Mouse (Mus musculus) embryonic stem cell, embryonic (primary cell): ENCODE data around the gene Pigk.
"Not testable (repeated sequence)": the region's sequence is repeated elsewhere in the genome, so short reads cannot be mapped to it uniquely, and the experiment has no call there.

Experiments
- CTCF ChIA-PET, 4 experiments: fragments of 300-600 bp in 2 of 4; fragments of 350-600 bp in 2 of 4; sonication (Branson Sonifier 250); formaldehyde crosslinking; loops; one replicate each; lab custom pipeline; 2022; ENCODE audit warnings: inconsistent platforms in 2 of 4; lab: Charles Lee
- POLR2A ChIA-PET, 4 experiments: fragments of 300-600 bp in 2 of 4; fragments of 350-600 bp in 2 of 4; sonication (Branson Sonifier 250); formaldehyde crosslinking; loops; one replicate each; lab custom pipeline; 2022; ENCODE audit warnings: antibody characterized with exemption in 4 of 4, inconsistent platforms in 1 of 4; lab: Charles Lee

Gene Pigk

DNA sequence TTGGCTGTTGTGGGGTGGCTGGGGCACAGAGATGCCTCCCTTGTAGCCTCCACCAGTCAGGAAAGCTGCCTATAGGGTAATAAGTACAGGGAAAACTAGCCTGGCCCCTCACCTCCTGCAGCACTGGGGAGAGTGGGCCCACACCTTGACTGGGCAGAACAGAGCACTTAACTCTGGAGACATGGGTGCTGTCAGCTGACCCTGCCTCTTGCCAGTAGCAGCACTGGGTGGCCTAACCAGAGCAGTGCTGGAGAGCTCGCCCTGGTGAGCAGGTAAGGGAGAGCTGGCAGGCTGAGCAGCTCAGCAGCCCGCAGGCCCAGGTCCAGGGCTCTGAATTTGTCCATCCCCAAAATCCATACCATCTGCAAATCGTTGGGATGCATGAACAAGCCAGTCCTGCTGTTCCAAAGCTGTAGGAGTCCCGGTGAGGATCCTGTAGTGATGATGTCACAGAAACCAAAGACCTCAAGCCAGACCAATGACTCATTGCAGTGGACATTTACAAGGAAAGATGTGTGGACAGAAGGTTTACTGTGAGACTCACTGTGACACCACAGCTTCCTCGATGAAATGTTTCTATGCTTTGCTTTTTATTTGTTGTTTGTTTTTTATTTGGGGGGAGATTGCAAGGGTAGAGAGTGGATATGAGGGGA lies 74.5 kb downstream of the Pigk start:
- CTCF ChIA-PET = interaction anchor here in 3 of 4 experiments (1.1 to 1.4 kb wide), 3 partner anchors 25 to 39 kb away, joined by 3 read pairs; no protein-coding TSS in a partner anchor
- POLR2A ChIA-PET = not testable (repeated sequence)

DNA sequence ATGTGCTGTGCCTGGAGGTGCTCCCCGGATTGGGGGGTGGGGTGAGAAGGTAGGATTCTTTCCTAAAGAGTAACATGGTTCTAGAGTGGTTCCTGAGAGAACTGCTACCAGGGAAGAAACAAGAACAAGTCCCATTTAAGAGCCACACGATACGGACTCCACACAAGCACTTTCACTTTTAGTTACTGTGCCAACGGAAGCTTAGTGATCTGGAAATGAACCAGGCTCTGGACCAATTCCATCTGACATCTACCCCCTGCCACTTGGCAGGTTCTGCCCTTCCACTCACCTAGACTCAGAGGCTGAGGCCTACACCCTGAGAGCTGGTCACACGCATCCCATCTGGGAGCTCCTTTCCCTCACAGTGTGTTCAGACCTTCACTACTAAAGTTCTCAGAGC lies 78.7 kb downstream of the Pigk start:
- POLR2A ChIA-PET = no interaction called here
- CTCF ChIA-PET = interaction anchor here in 1 of 4 experiments (0.7 kb wide), 1 partner anchor 94 kb away, joined by 3 read pairs; no protein-coding TSS in a partner anchor

DNA sequence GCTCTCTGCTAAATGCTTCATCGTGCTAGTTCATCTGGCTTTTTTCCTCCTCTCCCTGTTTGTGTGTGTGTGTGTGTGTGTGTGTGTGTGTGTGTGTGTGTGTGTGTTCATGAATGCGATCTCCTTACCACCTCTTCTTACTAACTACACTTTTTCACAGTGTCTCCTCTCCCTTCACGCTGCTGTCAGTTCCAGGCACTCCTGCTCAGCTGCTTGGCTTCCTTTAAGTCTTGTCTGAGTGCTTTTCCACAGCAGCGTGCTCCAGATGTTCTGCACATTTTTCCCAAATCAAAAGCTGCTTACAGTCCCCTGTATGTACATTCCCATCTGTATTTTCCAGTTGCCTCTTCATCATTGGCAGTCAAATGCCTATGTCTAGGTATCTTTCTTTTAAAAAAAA lies 79.1 kb downstream of the Pigk start:
- CTCF ChIA-PET = interaction anchor here in 1 of 4 experiments (0.7 kb wide), 1 partner anchor 94 kb away, joined by 3 read pairs; no protein-coding TSS in a partner anchor

DNA sequence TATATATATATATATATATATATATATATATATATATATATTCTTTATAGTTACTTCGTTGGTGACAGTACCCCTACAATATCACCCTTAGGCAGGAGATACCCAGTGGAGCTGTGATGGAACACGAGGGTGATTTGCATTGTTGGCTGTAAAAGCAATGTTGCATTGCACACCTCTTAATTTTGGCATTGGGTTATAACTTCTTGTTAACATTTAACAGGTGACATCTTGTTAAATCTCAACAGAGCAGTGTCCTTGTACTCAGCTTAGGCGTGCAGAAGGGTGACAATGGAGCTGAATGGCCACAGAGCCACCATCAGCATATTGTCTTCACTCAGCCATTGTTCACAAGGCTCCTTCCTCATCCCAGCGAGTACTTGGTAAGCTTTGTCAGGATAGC lies 82.3 kb downstream of the Pigk start:
- CTCF ChIA-PET = interaction anchor here in 1 of 4 experiments (1.3 kb wide), 1 partner anchor 162 kb away, joined by 3 read pairs; no protein-coding TSS in a partner anchor
- POLR2A ChIA-PET = no interaction called here

More for the DNA sequence above, 79.1 kb downstream of the Pigk start:
- POLR2A ChIA-PET = no interaction called here

DNA sequence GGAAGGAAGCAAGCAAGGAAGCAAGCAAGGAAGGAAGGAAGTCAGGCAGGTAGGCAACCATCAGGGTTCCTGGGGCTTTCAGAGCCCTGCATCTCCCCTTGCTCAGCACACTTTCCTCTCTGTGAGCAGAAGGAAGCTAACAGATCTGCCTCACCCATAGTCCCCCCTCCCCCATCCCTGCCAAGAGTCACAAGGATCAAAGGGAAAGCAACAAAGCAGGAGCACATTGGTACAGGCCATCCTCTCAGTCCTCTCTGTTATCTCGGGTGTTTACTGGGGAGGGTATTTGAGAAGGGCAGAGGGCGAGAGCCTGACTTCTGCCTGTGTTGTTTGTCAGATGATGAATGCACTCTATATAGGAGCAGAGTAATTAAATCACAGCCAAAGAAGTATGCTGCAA lies 83.5 kb downstream of the Pigk start:
- ChIA-PET POLR2A (no interaction called here), CTCF (no interaction called here)

DNA sequence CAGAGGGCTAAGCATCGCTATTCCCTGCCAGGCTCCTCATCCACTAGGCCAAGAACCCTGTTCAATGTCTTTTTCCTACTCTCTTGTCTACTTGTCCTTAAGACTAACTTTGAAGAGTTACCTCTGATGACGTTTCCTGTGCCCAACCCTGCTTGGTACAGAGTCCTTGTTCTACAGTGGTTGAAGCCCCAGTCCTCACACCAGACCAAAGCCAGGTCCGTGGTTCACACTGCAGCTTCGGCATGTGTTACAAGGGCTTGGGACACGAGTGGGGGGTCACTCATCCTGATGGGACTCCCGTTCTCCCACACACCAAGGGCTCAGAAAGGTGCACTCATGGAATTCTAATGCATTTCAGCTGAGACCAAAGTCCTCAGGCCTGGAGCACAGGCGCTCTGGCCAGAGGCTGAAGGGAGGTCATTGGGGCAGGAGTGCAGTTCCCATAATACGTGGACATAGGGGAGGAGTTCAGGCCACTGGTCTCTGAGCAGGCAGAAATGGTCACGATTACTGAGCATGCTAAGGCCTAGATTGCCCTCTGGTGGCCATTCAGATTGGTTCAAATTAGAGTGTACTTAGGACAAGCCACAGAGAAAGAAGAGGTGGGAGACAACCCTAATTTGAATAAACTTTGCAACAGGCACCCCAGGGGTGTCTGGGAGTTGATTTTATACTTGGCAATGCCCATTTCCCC lies 86.0 kb downstream of the Pigk start:
- ChIA-PET POLR2A (interaction anchor here in 2 of 4 experiments (0.5 to 1.8 kb wide), 5 partner anchors 9 to 325 kb away, joined by 3 to 7 read pairs (median 4); no protein-coding TSS in a partner anchor), CTCF (interaction anchor here in 3 of 4 experiments (0.6 to 1.8 kb wide), 8 partner anchors 9 to 669 kb away, joined by 3 to 8 read pairs (median 4); no protein-coding TSS in a partner anchor)

DNA sequence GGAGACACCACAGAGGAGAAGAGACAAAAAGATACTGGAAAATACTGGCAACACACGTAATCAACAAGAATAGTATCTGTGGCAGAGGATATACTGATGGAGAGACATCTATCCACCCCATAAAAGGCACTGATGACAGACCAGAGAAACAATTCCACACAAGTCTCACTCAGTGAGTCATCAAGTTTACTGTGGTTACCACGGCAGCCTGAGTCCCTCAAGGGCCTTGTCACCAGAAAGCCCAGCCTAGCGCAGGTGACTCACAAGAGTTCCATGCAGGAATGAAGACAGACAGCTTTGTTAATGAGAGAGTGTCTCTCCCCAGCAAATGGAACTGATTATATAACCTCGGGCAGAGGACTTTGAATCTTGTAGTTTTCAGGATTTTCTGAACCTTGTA lies 100.0 kb downstream of the Pigk start:
- ChIA-PET POLR2A (interaction anchor here in 1 of 4 experiments (1.0 kb wide), 1 partner anchor 13 kb away, joined by 3 read pairs; no protein-coding TSS in a partner anchor), CTCF (no interaction called here)

DNA sequence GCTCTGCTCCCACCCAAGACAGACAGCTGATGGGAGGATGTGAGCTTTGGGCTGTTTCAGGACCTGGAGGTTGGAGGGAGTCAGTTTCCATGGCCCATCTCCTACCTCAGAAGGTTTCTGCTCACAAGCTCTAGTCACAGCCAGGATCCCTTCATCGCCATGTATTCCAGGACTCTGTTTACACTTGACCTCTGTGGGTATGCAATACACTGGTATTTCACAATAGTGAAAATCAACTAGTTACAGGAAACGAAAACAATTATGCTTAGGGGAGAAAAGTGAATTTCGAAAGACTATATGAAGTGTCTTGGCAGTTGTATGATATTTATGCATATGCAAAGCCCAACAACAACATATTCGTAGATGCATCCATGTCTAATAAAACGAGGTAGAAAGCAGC lies 101.2 kb downstream of the Pigk start:
- POLR2A ChIA-PET = no interaction called here
- CTCF ChIA-PET = interaction anchor here in 1 of 4 experiments (1.0 kb wide), 1 partner anchor 237 kb away, joined by 4 read pairs; no protein-coding TSS in a partner anchor

DNA sequence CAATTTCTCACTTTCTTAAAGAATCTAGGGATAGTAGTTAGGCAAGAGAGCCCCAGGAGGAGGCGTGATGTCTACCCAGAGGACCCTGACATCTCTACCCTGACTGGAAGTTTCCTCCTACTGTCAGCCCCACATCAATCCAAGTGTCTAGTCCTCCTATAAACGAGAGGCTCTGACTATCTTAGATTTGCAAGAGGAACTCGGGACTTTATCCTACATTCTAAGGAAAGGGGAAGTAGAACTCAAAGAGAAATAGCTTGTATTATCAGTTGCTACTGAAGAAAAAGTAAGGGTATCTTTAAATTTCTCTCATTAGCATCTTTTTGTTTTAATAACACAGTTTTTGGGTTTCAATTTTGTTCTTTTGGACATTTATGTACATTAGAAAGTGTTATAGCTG lies 106.5 kb downstream of the Pigk start:
- ChIA-PET CTCF (no interaction called here), POLR2A (interaction anchor here in 1 of 4 experiments (0.7 kb wide), 1 partner anchor 718 kb away, joined by 3 read pairs; no protein-coding TSS in a partner anchor)

DNA sequence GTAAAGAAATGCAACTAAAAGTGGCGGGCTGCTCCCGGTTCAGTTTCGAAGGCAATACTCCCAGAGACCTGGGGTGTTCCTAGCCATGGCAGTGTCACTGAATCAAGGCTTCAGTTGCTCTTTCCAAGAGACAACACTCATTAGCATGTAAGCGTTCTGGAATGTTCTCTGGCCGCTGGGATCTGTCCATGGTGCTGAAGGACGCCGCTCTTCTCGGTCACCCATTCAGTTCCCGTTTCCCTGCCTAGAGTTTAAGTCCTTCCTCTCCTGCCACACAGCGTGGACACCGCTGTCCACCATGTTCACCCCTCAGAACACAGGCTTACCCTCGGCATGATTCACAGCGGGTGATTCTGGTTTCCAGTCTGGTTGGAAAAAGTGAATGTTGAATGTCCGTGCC lies 107.3 kb downstream of the Pigk start:
- ChIA-PET POLR2A (no interaction called here), CTCF (no interaction called here)

DNA sequence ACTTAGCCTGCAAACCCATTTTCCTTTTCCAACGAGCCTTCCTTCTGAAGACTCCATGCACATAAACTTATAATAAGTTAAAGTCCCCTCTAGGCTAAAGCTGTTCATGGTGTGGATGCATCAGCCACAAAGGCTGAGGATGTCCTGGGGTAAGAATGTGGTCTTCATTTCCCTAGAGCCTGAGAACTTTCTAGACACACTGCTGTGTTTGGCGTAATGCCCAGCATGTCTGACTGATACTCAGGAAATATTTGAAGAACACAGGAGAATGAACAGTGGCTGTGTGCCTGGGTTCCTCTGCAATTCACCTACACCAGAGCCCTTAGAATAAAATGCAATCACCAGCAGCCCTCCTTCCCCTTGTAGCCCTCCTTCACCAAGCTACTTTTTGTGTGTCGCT lies 117.5 kb downstream of the Pigk start:
- CTCF ChIA-PET = interaction anchor here in 1 of 4 experiments (1.2 kb wide), 1 partner anchor 127 kb away, joined by 3 read pairs; no protein-coding TSS in a partner anchor
- POLR2A ChIA-PET = no interaction called here

DNA sequence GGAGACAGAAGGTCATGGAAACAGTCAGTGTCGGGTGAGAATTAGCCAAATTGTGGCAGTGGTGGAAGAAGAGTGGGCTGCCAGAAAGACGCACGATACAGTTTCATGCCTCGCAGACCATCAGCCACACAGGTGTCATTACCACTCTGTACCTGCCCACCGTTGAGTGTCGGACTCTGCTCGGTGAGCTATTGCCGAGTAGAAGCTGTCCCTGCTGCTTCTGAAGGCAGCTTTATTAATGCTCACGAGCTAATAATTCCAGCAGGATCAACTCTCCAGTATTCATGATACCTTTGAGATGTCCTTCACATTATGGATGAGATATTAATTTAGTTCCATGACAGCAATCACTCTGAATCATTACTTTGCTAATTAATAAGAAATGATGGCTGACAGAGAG lies 118.1 kb downstream of the Pigk start:
- ChIA-PET POLR2A (no interaction called here), CTCF (interaction anchor here in 1 of 4 experiments (1.2 kb wide), 1 partner anchor 126 kb away, joined by 3 read pairs; no protein-coding TSS in a partner anchor)

DNA sequence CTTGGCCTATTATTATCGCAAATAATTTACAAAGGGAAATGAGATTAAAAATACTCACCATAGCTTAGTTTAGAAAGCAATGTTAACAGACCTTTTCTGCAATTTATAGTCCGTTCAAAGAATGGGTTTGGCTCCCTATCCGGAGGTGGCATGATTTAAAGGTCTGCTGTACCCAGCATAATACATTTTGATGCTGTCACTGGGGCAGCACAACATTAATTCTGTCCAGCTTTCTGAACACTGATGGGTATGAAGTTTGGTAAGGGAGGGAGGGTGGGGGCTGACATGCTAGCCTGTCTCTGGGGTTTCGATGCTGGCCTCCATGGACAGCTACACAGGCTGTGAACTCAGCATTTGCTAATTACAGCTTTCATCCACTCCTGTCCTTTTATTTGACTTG lies 118.5 kb downstream of the Pigk start:
- CTCF ChIA-PET = interaction anchor here in 1 of 4 experiments (1.2 kb wide), 1 partner anchor 126 kb away, joined by 3 read pairs; no protein-coding TSS in a partner anchor
- POLR2A ChIA-PET = no interaction called here

DNA sequence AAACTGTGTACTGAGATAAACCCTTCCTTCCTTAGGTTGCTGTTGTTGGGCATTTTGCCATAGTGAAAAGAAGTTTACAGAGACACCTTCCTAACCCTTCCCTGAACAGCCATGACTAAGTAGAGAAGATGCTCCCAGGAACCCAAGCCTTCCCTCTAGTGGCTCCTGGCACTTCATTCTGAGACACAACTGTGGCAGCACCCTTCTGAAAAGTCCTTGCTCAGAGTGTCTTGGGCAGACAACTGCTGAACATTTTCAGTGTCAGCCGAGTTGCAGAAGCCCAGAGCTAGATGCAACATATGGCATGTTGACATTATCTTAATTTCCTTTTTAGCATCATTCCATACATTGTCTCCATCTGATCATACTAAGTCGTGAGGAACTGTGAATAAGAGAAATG lies 123.5 kb downstream of the Pigk start:
- CTCF ChIA-PET = no interaction called here
- POLR2A ChIA-PET = no interaction called here

DNA sequence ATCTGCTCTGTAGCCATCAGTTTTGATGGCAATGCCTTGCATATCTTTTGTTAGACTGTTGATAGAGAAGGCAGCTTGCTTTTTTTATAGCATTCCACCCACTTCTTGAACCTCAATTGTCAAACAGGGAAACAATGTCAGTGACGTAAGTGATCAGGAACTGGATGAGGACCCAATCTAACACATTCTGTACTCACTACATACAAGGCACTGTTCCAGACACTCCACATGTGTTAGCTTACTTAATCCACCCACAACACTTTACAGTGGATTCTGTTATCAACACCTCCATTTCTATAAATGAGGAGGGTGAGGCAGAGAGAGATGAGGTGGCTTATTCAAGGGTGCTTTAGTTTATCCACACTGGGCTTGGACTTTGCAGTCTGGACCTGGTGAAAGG lies 124.0 kb downstream of the Pigk start:
- CTCF ChIA-PET = no interaction called here
- POLR2A ChIA-PET = no interaction called here

DNA sequence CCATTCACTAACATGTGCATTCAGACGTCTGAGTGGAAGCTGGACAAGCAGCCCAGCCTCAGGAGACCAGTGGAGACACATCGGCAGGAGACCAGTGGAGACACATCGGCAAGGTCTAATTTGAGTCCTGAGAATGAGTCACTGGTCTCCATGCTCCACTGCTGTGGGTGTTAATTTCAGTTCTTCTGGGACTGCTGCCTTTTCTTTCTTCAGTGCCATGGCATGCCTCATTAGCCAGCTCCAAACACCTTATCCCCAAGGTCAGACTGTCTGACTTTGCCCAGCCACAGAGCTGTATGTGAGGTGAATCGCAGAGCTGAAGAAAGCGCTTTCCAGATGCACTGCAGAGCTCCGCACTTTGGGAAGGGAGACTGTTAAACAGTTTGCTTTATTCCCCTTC lies 127.4 kb downstream of the Pigk start:
- ChIA-PET CTCF (no interaction called here), POLR2A (no interaction called here)

DNA sequence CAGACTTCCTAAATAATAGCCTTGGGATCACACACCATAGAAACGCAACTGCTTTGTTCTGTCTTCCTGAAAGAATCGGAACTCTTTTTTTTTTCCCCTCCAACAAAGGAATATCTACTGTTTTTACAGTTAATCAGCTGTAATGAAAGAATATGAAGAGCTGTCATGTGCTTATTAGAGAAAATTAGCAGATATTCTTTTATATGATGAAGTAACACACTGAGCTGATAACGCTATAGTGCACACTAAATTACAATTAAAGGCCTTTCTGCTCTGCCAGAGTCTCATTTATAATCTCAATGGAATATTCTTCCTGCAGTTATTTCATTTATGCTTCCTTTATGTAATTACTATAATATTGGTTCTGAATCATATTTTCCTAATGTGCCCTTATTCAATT lies 128.7 kb downstream of the Pigk start:
- CTCF ChIA-PET = no interaction called here
- POLR2A ChIA-PET = no interaction called here

DNA sequence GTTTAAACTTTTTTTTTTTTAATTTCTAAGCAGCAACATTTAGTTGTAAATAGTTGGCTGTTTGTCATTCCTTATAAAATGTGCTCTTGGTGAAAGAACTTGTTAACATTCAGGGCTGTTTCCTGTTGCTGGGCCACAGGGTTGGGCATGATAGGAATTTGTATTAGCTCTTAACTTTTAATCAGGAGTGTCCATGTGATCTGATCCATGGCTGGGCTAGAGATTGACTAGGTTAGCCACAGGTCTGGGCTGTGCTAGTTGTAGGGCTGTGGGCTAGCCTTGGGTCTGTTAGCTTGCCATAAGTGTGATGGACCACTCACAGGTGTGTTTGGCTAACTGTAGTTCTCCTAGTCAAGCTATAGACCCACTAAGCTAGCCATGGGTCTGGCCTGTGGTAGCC lies 130.0 kb downstream of the Pigk start:
- ChIA-PET CTCF (interaction anchor here in 1 of 4 experiments (0.6 kb wide), 1 partner anchor 992 kb away, joined by 5 read pairs; no protein-coding TSS in a partner anchor), POLR2A (interaction anchor here in 1 of 4 experiments (0.7 kb wide), 1 partner anchor 177 kb away, joined by 3 read pairs; no protein-coding TSS in a partner anchor)

DNA sequence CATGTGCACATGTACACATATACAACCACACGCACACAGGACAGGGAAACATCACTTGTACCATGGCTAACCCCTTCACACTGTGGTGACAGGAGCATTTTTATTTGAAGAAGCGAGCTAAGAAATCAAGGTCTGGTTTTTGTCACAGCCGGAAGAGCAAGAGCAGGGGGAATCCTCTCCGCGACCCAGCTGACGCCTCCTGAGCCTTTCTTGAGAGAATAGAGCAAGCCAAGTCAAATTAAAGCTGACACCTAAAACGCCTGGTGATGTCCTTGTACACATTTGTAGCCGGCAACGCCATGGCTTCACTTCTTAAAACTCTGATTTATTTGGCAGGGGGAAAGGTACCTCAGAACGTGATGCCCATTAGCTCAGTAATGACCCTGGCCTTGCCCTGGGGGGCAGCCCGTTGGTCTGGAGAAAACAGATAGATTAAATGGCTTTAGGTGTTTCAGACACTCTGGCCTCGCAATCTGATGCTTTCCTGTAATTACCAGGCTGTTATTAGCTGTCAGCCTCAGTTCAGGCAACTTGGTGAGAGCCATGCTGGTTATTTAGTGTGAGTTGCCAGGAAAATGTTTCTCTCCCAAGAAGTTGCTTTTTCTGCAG lies 141.2 kb downstream of the Pigk start:
- CTCF ChIA-PET = no interaction called here
- POLR2A ChIA-PET = interaction anchor here in 1 of 4 experiments (0.6 kb wide), 1 partner anchor 11 kb away, joined by 3 read pairs; no protein-coding TSS in a partner anchor
